Mouse (Mus musculus) gastrocnemius, postnatal 36 days (tissue): Measurements from ENCODE around the gene Cse1l. TPM values are rescaled to one million over a fixed set of nuclear protein-coding genes. Genes with fewer than 3 reads are reported as not detected.

Source experiments
- DNase-seq, 2 experiments: peaks; one replicate each; pipeline ENCODE4 v3.0.0; 2022
- intact Hi-C: fragments of 180-260 bp; cut with DNase I; formaldehyde crosslinking; loops from one replicate; pipeline ENCODE4 v1.15.1; 2025
- total RNA-seq, 2 experiments: library from RNA; stranded (reverse); gene quantifications; 2 replicates each; pipeline ENCODE4 v1.2.3; 2021

Gene Cse1l
- total RNA-seq, 2 experiments from 2014 or later = 46.2 to 50.9 TPM

DNA sequence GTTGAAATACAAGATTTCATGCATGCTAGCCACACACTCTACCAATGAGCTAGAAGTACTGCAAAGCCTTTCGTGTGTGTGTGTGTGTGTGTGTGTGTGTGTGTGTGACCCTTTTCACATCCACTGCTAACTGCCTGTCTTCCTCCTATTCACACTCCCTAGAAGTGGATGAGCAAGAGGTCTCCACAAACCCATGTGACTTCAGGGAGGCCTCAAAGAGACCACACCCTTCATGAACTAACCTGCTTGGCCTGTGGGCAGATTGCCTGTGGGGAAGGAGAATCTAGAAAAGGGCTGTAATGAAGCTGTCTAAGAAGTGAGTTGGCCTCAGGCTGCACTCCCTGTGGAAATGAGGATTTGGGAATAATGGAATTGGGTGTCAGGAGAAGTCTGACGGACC, 6.7 kb upstream of the Cse1l start:
- DNase-seq = no peak
- intact Hi-C loops = no loop called here

DNA sequence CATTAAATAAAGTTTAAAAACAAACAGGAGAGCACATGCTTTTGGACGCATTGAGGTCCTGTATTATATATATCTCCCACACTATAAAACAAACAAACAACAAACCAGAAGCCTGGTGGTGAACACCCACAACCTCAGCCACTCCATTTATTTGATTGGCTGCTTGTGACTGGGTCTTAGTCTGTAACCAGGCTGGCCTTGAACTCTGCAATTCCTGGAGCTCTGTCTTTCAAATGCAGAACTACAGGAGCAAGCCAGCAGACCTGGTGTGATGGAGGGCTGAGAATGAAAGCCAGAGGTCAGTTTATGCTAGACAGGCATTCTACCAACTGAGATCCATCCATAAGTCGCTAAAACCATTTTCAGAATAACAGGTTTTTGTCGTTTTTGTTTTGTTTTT, 6.1 kb upstream of the Cse1l start:
- intact Hi-C loops = no loop called here
- DNase-seq = no peak

DNA sequence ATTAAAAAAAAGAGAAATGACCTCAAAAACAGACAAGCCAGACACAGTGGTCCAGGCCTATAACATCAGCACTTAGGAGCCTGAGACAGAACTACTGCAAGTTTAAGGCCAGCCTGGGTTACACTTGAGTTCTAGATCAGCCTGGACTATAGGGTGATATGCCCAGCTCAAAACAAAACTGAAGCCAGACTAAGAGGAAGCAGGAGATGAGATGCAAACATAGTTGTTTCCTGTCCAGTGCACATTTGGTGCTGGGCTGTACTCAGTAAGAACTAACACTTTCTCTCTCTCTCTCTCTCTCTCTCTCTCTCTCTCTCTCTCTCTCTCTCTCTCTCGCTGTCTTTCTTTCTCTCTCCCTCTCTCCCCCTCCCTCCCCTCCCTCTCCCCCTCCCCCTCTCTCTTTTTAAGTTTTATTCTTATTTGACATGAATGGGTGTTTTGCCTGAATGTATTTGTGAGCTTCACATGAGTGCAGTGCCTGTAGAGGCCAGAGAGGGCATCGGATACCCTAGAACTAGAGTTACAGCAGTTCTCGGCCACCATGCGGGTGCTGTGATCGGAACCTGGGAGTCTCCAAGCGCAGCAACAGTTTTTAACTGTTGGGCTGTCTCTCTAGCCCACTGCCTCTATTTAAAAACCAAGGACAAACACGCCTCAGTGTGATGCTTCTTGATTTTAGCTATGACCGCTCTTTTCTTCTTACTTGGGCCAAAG, 4.9 kb upstream of the Cse1l start:
- intact Hi-C loops = no loop called here
- DNase-seq = no peak

DNA sequence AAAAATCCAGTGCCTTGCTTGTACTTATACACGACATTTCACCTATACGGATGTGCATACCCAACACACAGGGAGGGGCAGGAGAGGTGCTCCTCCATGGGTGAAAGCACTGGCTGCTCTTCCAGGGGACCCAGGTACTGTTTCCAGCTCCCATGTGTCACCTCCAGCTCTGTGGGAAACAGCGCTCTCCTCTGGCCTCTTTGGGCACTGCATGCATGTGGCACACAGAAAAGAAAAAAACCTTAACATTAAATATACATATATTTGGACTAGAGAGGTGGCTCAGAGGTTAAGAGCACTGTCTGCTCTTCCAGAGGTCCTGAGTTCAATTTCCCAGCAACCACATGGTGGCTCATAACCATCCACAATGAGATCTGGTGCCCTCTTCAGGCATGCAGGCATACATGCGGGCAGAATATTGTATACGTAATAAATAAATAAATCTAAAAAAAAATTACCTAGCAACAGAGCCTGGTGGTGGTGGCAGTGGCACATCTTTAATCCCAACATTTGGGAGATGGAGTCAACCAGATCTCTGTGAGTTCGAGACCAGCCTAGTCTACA, 2.0 kb upstream of the Cse1l start:
- intact Hi-C loops = no loop called here
- DNase-seq = no peak

DNA sequence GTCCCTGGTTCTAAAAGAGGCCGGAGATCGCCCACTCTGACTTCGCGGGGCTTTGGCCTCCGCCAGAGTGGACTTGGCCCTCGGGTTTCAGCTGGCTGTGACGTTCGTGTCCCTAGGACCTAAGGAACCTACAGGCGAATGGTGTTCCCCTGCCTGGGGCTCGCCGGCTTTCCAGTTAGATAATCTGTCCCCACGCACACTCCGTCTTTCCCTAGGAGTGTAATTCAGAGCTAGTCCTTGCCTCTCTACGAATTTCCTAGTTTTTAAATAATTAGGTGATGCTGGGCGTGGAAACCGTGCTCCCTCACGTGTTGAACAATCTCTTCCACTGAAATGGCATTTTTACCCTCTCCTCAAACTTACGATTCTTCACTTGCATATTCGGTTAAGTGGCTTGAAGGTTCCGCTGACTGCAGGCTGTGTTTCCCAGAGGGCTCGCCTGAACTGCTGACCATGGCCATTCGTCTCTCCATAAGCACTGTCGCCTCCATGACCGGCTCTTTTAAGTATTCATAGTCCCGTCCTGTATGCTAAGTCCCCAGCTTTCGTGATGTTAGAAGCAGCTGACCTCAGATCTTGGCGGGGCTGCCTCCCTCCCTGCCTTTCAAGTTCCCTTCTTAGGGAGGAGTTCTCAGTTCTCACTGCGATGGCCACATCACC, 813 bp downstream of the Cse1l start:
- intact Hi-C loops = no loop called here
- no peak for DNase-seq

DNA sequence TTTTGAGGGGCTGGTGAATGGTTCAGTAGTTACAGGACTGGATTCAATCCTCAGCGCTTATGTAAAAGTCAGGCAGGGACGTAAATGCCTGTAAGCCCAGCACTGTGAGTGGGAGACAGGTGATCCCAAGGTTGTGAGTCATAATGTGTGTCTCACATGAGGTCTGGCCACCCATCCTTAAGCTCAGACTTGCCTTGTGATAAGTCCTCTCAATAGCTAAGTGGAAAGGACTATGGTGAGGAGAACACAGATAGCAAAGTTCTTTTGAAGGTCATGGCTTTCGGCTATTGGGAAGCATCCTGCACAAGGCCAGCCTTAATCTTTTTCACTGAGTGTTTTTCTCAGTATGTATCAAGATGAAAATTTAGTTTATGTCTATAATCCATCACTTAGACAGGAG, 3.9 kb downstream of the Cse1l start:
- no peak for DNase-seq
- intact Hi-C loops = no loop called here

DNA sequence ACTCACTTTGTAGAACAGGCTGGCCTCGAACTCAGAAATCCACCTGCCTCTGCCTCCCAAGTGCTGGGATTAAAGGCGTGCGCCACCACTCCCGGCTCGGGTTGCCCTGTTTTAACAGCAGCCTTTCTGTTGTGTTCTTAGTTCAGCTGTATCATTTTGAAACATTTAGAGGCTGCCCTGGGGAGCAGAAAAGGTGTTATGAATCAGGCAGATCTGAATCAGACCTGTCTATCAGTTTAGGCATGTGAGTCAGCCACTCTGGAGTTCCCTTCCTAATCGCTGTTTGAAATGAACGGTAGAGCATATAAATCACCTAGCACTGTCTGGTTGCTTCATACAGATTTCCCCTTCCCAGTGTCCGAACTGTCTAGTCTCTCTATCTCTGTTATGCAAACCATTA, 4.7 kb downstream of the Cse1l start:
- DNase-seq = no peak
- intact Hi-C loops = no loop called here

DNA sequence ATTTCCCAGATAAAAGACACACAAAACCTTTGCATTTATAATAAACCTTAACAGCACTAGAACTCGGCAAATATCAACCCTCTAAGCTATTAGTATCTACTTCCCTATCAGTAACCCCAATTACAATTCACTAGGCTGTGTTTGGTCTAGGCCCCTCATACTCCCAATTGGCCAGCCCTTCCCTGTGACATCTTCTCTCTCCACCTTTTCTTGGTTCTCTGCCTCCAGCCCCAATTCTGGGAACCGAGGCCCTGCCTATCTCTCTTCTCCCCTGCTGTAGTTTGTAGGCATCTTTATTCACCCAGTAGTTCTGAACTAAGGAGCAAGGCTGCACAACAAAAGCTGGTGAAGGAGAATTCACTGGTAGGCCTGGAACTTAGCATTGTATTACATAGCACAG, 18.1 kb downstream of the Cse1l start:
- intact Hi-C loops = no loop called here

DNA sequence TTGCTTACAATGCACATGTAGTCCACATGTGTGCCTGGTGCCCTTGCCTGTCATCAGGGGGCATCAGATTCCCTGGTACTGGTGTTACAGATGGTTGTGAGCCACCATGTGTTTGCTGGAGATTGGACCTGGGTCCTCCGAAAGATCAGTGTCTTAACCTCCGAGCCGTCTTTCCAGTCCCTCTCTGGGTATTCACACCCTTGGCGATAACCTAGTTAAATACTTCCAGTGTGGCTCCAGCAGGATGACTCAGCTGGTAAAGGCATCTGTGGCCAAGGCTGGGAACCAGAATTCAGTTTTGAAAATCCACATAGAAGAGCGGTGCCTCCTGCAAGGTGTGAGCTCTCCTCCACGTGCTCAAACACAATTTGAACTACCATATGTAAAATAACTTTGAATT, 28.1 kb downstream of the Cse1l start:
- intact Hi-C loops = no loop called here
- DNase-seq = no peak

More for the DNA sequence above, 18.1 kb downstream of the Cse1l start:
- DNase-seq = no peak

DNA sequence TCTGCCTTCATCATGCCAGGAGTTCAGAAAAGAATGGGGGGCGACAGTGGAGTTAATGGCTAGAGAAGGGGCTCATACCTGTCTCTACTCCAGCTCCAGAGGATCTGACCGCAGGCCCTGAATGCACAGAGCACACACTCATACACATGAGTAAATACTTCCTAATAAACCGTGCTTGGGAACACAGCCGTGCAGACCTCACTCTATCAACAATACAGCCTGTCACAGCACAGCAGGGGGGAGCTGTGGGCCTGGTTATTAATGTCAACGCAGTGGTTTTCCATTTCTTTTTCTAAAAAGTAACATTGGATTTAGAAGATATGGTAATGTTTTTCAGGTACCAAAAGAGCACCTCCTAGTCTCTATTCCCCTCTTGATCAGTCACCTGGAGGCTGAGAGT, 28.6 kb downstream of the Cse1l start:
- no peak for DNase-seq

DNA sequence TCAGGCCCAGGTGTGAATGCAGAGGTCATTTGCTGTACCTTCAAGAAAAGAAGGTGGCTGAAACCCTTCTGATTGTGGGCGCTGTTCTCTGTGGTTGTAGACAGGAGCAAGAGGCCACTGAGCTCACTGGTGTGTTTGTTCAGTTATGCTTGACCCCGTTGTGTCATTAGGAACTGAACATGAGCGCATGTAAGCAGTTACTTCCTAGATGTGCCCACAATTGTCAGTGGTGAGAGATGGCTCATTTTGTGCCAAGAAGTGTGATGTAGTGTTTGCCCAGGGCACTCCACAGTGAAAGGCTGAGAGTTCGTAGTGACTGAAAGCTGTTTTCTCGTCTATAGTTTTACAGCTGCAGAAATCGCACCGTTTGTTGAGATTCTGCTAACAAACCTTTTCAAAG, 29.7 kb downstream of the Cse1l start:
- intact Hi-C loops = no loop called here
- no peak for DNase-seq

More for the DNA sequence above, 28.6 kb downstream of the Cse1l start:
- intact Hi-C loops = no loop called here

DNA sequence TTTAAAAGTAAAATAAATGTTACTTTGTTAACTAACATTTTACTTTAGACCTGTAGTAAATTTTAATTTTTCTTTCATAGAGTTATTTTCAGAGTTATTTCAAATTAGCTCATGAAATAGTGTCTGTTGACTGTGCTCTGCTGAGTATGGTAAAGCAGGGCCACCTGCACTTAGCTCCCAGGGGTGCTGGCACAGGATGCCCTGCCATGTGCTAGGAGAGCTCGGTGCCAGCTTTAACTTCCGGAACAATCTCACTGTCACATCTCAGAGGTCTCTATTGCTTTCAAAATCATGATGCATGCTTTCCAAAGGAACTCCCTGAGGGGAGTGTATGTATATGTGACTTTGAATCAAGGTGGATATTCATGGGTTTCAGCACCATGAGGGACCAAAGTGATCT, 30.3 kb downstream of the Cse1l start:
- intact Hi-C loops = no loop called here

DNA sequence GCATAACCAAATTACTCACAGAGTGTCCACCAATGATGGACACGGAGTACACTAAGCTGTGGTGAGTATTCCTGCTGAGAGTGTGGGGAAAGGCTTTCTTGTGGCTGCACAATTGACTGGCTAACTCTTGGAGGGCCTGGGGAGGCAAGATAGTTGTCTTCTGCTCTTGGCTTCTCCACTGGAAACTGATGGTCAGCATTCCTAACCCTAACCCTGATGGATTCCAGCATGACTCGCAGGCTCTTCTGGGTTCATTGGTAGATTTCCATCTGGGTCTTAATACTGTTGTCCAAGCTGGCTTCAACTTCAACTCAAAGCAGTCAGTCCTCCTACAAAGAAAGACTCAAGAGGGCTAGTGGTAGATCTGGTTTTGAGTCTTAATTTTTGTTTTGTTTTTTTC, 37.3 kb downstream of the Cse1l start:
- intact Hi-C loops = no loop called here
- DNase-seq = no peak

More for the DNA sequence above, 30.3 kb downstream of the Cse1l start:
- DNase-seq = no peak

DNA sequence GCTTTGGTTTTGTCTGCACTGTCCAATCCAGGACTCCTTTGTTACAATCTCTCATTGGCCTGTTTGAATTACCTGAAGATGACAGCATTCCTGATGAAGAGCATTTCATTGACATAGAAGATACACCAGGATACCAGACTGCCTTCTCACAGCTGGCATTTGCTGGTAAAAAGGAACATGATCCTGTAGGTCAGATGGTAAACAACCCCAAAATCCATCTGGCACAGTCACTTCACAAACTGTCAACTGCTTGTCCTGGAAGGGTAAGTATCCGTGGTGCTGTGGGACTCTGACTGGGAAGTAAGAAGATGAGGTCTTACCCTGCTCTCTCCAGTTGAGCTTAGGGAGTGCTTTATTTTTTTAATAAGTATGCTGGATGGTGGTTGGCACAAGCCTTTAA, 38.5 kb downstream of the Cse1l start:
- intact Hi-C loops = no loop called here
- no peak for DNase-seq

DNA sequence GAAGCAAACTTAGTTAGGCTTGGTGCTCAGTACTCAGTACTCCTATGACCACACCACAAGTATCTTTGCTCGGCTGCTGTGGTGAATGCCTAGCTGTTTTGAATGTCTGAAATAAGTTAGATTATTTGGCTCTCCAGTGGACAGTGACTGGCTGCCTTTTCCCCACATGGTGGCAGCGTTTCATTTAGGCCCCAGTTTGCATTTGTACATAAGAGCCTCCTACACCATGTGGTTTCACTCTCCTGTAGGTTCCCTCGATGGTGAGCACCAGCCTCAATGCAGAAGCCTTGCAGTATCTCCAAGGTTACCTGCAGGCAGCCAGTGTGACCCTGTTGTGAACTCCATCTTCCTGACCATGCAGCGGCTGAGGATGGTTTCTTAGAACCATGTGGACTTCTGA, 39.6 kb downstream of the Cse1l start:
- no peak for DNase-seq
- intact Hi-C loops = no loop called here

DNA sequence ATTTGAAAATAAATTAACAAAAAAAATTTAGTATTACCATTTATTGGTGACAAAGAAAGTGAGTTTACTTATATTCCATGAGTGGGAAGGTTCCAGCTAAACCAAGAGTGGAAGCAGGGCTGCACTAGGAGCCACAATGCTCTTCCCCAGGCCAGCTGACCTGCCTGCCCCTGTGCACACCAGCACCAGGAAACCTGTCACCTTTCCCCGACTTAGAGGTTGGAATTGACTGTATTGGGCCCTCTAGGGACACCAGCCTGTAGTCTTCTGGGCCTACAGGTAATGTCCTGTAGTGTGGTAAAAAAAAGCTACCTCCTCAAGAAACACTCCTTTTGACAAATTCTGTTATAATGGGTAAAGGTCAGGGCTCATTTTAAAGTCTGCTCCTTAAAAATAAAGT, 42.4 kb downstream of the Cse1l start:
- no peak for DNase-seq
- intact Hi-C loops = no loop called here

DNA sequence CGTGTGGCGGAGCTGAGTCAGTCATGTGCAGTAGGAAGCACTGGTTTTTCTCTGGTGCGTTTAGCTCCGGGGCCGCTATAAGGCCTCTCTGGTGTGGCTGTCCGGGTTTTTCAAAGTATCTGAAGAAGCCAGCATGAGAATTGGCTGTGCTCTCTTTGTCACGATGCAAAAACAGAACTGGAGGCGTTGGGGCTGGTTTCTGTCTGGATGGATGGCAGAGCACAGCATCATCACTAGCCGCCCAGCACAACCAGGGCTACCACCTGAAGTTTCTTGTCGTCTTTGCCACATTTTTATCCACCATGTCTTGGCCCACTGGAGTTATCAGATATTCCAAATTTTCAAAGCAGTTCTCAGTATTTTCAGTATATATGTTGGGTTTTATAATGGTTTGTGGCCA, 43.1 kb downstream of the Cse1l start:
- DNase-seq = no peak
- intact Hi-C loops = no loop called here

DNA sequence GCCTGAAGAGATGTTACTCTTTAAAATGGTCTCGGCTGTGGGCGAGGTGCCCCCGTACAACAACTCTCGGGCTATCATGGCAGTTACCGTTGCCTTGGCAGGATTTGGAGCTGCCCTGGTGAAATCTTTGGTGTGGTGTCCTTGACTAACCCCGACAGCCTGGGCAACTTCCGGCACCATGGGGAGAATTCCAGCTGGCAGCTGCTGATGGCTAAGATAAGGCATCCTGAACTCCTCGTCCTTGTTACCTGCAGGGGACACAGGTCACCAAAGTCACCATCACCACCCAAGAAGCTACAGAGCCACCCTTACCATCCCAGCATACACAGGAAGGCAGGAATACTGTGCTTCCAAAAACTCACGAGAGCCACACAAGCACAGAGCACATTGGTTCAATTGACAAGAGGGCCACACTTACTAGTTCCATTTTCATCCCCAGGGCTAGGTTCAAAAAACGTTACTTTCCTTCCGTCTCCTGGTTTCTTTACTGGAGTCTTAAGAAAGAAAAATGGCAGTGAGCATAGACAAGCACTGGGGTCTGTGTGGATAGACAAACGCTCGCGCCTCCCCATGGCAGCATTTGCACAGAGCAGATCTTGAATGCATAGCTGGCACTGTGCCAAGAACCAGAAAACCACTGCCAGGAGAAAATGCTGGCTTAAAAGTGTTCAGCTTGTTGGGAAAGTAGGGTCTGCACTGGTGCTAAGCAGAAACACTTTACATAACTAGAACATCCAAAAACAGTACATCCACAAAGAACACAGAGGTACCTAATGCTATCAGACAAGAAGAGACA, 45.2 kb downstream of the Cse1l start:
- intact Hi-C loops = no loop called here

DNA sequence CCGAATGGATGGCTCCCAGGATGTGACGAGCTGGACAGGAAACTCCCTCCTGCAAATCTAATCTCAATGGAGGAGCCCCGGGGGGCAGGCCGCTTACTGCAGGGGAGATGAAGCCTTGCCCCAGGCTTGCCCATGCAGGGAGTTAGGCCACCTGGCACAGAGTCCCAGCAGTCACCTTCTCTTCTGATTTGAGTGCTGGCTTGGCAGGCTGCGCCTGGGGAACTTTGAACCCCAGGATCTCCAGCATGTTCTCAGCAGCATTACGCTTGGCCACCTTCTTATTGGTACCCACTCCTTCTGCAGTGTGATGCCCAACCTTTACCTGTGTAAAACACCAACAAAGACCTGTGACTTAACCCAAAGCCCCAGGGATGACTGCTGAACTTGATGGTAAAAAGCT, 46.3 kb downstream of the Cse1l start:
- intact Hi-C loops = no loop called here
- no peak for DNase-seq

More for the DNA sequence above, 45.2 kb downstream of the Cse1l start:
- no peak for DNase-seq

DNA sequence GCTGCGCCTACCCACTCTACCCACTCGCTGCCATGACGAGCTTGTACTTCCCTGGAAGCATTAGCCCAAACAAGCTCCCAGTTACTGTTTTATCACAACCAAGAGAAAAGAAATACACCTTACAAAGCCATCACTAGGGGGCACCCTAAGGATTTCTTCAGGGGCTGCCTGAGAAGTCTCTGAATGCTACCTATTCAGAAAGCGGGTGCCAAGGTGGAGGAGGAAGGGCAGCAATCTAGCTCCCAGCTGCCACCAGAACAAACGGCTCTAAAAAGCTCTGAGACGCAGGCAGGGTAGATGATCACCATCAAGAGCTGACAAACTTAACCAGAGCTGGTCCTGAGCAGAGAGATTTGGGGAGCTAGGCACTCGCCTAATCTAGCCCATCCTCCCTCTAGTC, 51.0 kb downstream of the Cse1l start:
- intact Hi-C loops = loop anchor here (1.0 kb wide), 1 partner anchor 46 kb away; no protein-coding TSS in a partner anchor
- no peak for DNase-seq

DNA sequence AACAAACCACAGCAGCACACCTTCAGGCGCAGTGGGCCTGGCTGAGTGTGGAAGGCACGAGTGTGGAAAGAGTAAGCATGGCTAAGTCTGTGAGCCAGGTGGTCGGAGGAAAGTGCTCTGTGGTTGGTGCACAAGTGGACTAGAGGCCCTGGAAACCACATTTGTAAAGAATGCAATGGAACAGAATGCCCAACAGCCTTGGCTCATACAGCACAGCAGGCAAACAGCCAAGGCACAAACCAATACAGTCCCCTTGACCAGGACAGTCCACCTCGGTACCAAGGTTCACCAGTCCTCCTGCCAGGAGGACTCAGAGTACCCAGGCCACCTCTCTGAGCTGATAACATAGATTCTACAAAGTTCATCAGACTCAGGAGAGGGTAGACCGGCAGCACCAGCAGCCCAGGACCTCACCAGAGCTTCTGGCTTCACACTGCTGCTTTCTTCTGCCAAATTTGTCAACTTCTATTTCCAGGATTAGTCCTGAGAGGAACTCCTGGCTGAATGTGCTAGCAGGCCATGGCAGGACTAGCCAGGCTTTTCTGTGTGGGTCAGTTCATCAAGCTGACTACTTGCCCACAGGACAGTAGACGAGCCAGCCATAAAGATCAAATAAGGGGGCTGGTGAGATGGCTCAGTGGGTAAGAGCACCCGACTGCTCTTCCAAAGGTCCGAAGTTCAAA, 54.9 kb downstream of the Cse1l start:
- DNase-seq = no peak
- intact Hi-C loops = no loop called here
